Mouse (Mus musculus) right cerebral cortex, postnatal 4 days (tissue): ENCODE results near the gene Olfr218.
"Not testable (repeated sequence)": the region's sequence is repeated elsewhere in the genome, so short reads cannot be mapped to it uniquely, and the experiment has no call there.

Experiments
- DNase-seq: peaks from one replicate; pipeline ENCODE4 v3.0.0-alpha.2; 2022

The Olfr218 gene

GRCm38 (mm10) chr1:173197508-173197907 lies at the start of gene Olfr218:
Gene Olfr218, plus strand, starts transcription at chr1:173197808.
- DNase-seq = no peak

GRCm38 (mm10) chr1:173174154-173174842 lies 23.3 kb upstream of the Olfr218 start:
- no peak for DNase-seq

- DNase-seq = no peak
Observed at GRCm38 (mm10) chr1:173190540-173190939, 7.1 kb upstream of the Olfr218 start, which contains the start of gene Olfr1406. Gene Olfr1406, minus strand, starts transcription at chr1:173190640.

GRCm38 (mm10) chr1:173192059-173192458 lies 5.5 kb upstream of the Olfr218 start:
- DNase-seq = no peak

GRCm38 (mm10) chr1:173196359-173196758 lies 1.2 kb upstream of the Olfr218 start:
- DNase-seq = no peak

- DNase-seq = no peak
Observed at GRCm38 (mm10) chr1:173212092-173212491, 14.5 kb downstream of the Olfr218 start, which contains the start of gene Olfr1404. Gene Olfr1404, plus strand, starts transcription at chr1:173212392.

GRCm38 (mm10) chr1:173216481-173216880 lies 18.9 kb downstream of the Olfr218 start:
- DNase-seq = no peak

- no peak for DNase-seq
Observed at GRCm38 (mm10) chr1:173227081-173227480, 29.5 kb downstream of the Olfr218 start, which contains the start of gene Fcer1a. Gene Fcer1a, minus strand, starts transcription at chr1:173227214.

- DNase-seq = not testable (repeated sequence)
Observed at GRCm38 (mm10) chr1:173237004-173237403, 39.4 kb downstream of the Olfr218 start.

- no peak for DNase-seq
Observed at GRCm38 (mm10) chr1:173249888-173250287, 52.3 kb downstream of the Olfr218 start.
